Comparison of ENCODE assay signal across 11 mouse cellular contexts in the genomic region with DNA sequence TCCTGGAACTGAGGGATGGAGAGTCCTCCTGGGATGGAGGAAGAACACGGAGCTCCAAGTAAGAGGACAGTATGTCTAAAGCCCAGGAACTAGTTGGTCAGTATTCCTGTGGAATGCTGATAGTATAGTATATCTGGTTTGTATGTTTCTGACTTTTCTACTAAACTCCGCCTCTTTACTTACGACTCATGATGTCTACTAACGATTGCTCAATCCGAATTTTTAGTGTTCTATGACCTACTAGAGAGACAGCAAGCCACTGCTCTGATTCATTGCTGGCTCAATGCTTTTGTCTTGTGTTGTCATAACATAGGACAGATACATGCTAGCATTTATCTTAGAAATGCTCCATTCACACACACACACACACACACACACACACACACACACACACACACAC. TPM values are rescaled to one million over a fixed set of nuclear protein-coding genes. Genes with fewer than 3 reads are reported as not detected.
DNase-seq lines count a peak whose midpoint lies in the region; ATAC-seq and TF ChIP-seq lines count a peak whose summit lies in the region.
"Had no signal": no experiment of that assay in that cellular context is flagged by ENCODE, and none has a peak within 500 bp of the region (broad histone marks: within the 10 kb centered on the region; RNA-seq: fewer than 3 reads in every experiment).

No protein-coding gene starts in this region.

- intact Hi-C loops in gastrocnemius, adult 2 months (cut with DNase I): no loop called here

- 72% methylated on average over 5 of the region's 5 CpGs for WGBS in kidney, embryonic 16.5 days
- whole genome bisulfite sequencing in intestine, embryonic 16.5 days: 59% methylated on average over 5 of the region's 5 CpGs
- 94% methylated on average over 5 of the region's 5 CpGs for whole genome bisulfite sequencing in midbrain, postnatal 0 days

- H3K9me3 ChIP-seq in kidney, embryonic 16.5 days (ENCODE audit: low read length): no peaks in the 10 kb centered on the region
- no peaks in the 10 kb centered on the region for H3K9me3 ChIP-seq in intestine, embryonic 16.5 days (ENCODE audit: control insufficient read depth, low read length)
- no peaks in the 10 kb centered on the region for H3K9me3 ChIP-seq in midbrain, postnatal 0 days (ENCODE audit: low read length)
- H3K9me3 ChIP-seq: forebrain, embryonic 15.5 days had no signal

- H3K4me2 ChIP-seq in kidney, embryonic 16.5 days (replicated peaks; ENCODE audit: low read depth, low read length): no peak overlapping the region
- no peak overlapping the region for H3K4me2 ChIP-seq in intestine, embryonic 16.5 days (ENCODE audit: low read depth, low read length)
- H3K4me2 ChIP-seq in midbrain, postnatal 0 days (ENCODE audit: low read depth, low read length, poor library complexity, severe bottlenecking): no peak overlapping the region
- H3K4me2 ChIP-seq: forebrain, embryonic 15.5 days; hindbrain, embryonic 14.5 days had no signal

- DNase-seq in gastrocnemius, adult 2 months: no peak
- DNase-seq in gastrocnemius, postnatal 10 days: no peak
- no peak for DNase-seq in kidney, postnatal 36 days
- no peak for DNase-seq in midbrain, postnatal 0 days (ENCODE audit: low spot score)
- no peak for DNase-seq in neural tube, embryonic 10.5 days (ENCODE audit: extremely low spot score, low spot score)
- DNase-seq: thymus, postnatal 25 days had no signal

- H3K79me2 ChIP-seq in C2C12 (ENCODE audit: control insufficient read depth, insufficient read depth): peaks cover 49% of the 10 kb centered on the region

- peak overlapping the region; percentile 9; the same call in 1 of the 2 replicates for H3K27ac ChIP-seq in gastrocnemius, adult 2 months
- peak overlapping the region; percentile 52; the same call in 1 of the 2 replicates for H3K27ac ChIP-seq in kidney, embryonic 16.5 days (ENCODE audit: low read length)
- H3K27ac ChIP-seq in intestine, embryonic 16.5 days (ENCODE audit: low read length): peak overlapping the region; percentile 20; the same call in 1 of the 2 replicates
- H3K27ac ChIP-seq in midbrain, postnatal 0 days (ENCODE audit: low read depth, low read length): no peak overlapping the region
- H3K27ac ChIP-seq: forebrain, embryonic 15.5 days; hindbrain, embryonic 14.5 days had no signal

- H3K4me3 ChIP-seq in gastrocnemius, adult 2 months: no peak overlapping the region
- H3K4me3 ChIP-seq in kidney, embryonic 16.5 days (ENCODE audit: low read length): no peak overlapping the region
- no peak overlapping the region for H3K4me3 ChIP-seq in C2C12 (ENCODE audit: insufficient read depth, poor library complexity, severe bottlenecking)
- no peak overlapping the region for H3K4me3 ChIP-seq in intestine, embryonic 16.5 days (ENCODE audit: low read length)
- H3K4me3 ChIP-seq in midbrain, postnatal 0 days (ENCODE audit: low read depth, low read length): no peak overlapping the region
- H3K4me3 ChIP-seq: forebrain, embryonic 15.5 days had no signal

- no peak overlapping the region for H3K9ac ChIP-seq in kidney, embryonic 16.5 days (replicated peaks; ENCODE audit: low read length)
- H3K9ac ChIP-seq in intestine, embryonic 16.5 days (ENCODE audit: low read depth, low read length): no peak overlapping the region
- H3K9ac ChIP-seq in midbrain, postnatal 0 days (replicated peaks; ENCODE audit: low read length, poor library complexity, severe bottlenecking): no peak overlapping the region
- H3K9ac ChIP-seq: forebrain, embryonic 15.5 days; hindbrain, embryonic 14.5 days had no signal

- H3K36me3 ChIP-seq in kidney, embryonic 16.5 days (ENCODE audit: insufficient read depth, low read length): no peaks in the 10 kb centered on the region
- H3K36me3 ChIP-seq in C2C12 (ENCODE audit: control insufficient read depth, insufficient read depth): no peaks in the 10 kb centered on the region
- no peaks in the 10 kb centered on the region for H3K36me3 ChIP-seq in intestine, embryonic 16.5 days (ENCODE audit: control insufficient read depth, insufficient read depth, low read length)
- H3K36me3 ChIP-seq in midbrain, postnatal 0 days (ENCODE audit: insufficient read depth, low read length): no peaks in the 10 kb centered on the region
- H3K36me3 ChIP-seq: forebrain, embryonic 15.5 days had no signal

- H3ac ChIP-seq in C2C12 (ENCODE audit: control insufficient read depth, insufficient read length, low read depth): no peak overlapping the region

- H3K27me3 ChIP-seq in kidney, embryonic 16.5 days (ENCODE audit: insufficient read depth, low read length): no peaks in the 10 kb centered on the region
- no peaks in the 10 kb centered on the region for H3K27me3 ChIP-seq in C2C12 (ENCODE audit: control insufficient read depth, insufficient read depth, insufficient read length)
- no peaks in the 10 kb centered on the region for H3K27me3 ChIP-seq in intestine, embryonic 16.5 days (replicated peaks; ENCODE audit: control insufficient read depth, insufficient read depth, low read length)
- H3K27me3 ChIP-seq in midbrain, postnatal 0 days (ENCODE audit: insufficient read depth, low read length): no peaks in the 10 kb centered on the region
- H3K27me3 ChIP-seq: forebrain, embryonic 15.5 days had no signal

- TF ChIP-seq CTCF in gastrocnemius, adult 2 months (IDR thresholded peaks at IDR 0.05): no peak
- TF ChIP-seq CTCF in C2C12 (IDR thresholded peaks at IDR 0.05; ENCODE audit: control insufficient read depth, insufficient read depth, insufficient read length): no peak
- no peak for TF ChIP-seq CTCF in midbrain, postnatal 0 days (IDR thresholded peaks at IDR 0.05)

- H3K4me1 ChIP-seq in kidney, embryonic 16.5 days (ENCODE audit: insufficient read depth, low read length): peaks cover 19% of the 10 kb centered on the region; the same call in 1 of the 2 replicates
- peaks cover 17% of the 10 kb centered on the region for H3K4me1 ChIP-seq in intestine, embryonic 16.5 days (ENCODE audit: control insufficient read depth, insufficient read depth, low read length)
- H3K4me1 ChIP-seq in midbrain, postnatal 0 days (ENCODE audit: insufficient read depth, low read length): 0 out of 2 replicates have a peak, but pooled peaks cover 3% of the 10 kb centered on the region
- H3K4me1 ChIP-seq: forebrain, embryonic 15.5 days had no signal

- ATAC-seq in kidney, embryonic 16.5 days (ENCODE audit: low FRiP score, low TSS enrichment): peak; percentile 33; the same call in 1 of the 2 replicates
- ATAC-seq in intestine, embryonic 16.5 days: peak; percentile 39; the same call in 1 of the 2 replicates
- ATAC-seq in midbrain, postnatal 0 days (ENCODE audit: low FRiP score): no peak
- ATAC-seq: forebrain, embryonic 15.5 days had no signal

- peaks cover 9% of the 10 kb centered on the region for H3K79me3 ChIP-seq in C2C12 (ENCODE audit: low read depth)

TF ChIP-seq in C2C12, 6 proteins besides CTCF, POLR2A, EP300 and RAD21:
- TF ChIP-seq FOSL1 (IDR thresholded peaks at IDR 0.05; ENCODE audit: insufficient read depth, low read length, poor library complexity, severe bottlenecking) (no peak), CEBPB (IDR thresholded peaks at IDR 0.05; ENCODE audit: low read depth) (peak; percentile 96)

RNA-seq across cellular contexts. Expression of gene Arhgap28, which starts 24.7 kb away (rescaled TPM):
- total RNA-seq in gastrocnemius, adult 2 months (2021): under 1 TPM; 0.56 to 0.86 TPM
- total RNA-seq in gastrocnemius, postnatal 10 days (2021): 10 to 100 TPM in 1 of 2 experiments, 1 to 10 TPM in 1; 8.2 to 10.9 TPM
- 22.9 and 24.9 TPM in 2 replicates for polyA plus RNA-seq in kidney, embryonic 16.5 days (2015; fragmentation: Nextera tagmentation; extraction: Ambion mirVana)
- polyA plus RNA-seq in C2C12 (2012; fragmentation: generic; extraction: Trizol): 4.3 TPM
- polyA plus RNA-seq in intestine, embryonic 16.5 days (2015; fragmentation: Nextera tagmentation; extraction: Ambion mirVana): 12.7 and 13.1 TPM in 2 replicates
- total RNA-seq in midbrain, postnatal 0 days (2014; rRNA removed): 5.1 and 6.6 TPM in 2 replicates
- 2.8 and 2.9 TPM in 2 replicates for polyA plus RNA-seq in midbrain, postnatal 0 days (2015; fragmentation: Nextera tagmentation; extraction: Ambion mirVana)
